Mouse (Mus musculus): ENCODE data around the gene Gm9639.
"Not testable (repeated sequence)": the region's sequence is repeated elsewhere in the genome, so short reads cannot be mapped to it uniquely, and the experiment has no call there.

Gene Gm9639

DNA sequence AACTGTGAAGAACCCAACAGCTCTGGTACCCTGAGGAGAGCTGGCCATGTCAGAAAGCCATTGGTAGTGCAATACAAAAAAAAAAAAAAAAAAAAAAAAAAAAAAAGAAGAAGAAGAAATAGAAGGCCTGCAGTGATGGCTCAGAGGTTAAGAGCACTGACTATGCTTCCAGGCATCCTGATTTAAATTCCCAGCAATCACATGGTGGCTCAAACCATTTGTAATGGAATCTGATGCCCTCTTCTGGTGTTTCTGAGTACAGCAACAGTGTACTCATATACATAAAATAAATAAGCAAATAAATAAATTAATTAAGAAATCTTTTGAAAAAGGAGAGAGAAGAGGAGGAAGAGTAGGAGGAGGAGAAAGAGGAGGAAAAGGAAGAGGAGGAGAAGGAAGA is 41.4 kb downstream of the Gm9639 start:
- no peak for DNase-seq (ENCODE audit: low read depth, low spot score)

- not testable (repeated sequence) for DNase-seq (ENCODE audit: low read depth, low spot score)
Measured at GRCm38 (mm10) chr10:77752312-77752711, 42.6 kb downstream of the Gm9639 start.

DNA sequence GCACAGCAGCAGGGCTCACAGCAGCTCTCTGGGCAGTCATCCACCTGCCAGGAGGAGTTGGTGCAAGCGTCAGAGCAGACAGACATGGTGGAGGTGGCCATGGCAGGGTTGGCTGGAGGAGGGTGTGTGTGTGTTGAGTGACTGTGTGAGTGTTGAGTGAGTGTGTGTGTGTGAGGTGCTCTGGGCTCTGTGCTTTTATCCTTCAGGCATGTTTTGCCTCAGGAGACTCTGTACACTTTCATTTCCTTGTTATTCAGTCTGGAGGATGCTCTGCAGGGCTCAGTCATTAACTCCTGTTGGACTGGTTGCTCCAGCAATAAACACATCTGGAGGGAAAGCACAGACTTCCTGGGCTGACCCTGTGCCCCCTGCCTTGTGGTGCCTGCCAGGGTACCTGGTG is 43.6 kb downstream of the Gm9639 start, which contains the start of gene Gm9736:
Gene Gm9736 (minus strand): TSS at position 101 of the 400 bp plus-strand sequence.
- DNase-seq (ENCODE audit: low read depth, low spot score): not testable (repeated sequence)

DNA sequence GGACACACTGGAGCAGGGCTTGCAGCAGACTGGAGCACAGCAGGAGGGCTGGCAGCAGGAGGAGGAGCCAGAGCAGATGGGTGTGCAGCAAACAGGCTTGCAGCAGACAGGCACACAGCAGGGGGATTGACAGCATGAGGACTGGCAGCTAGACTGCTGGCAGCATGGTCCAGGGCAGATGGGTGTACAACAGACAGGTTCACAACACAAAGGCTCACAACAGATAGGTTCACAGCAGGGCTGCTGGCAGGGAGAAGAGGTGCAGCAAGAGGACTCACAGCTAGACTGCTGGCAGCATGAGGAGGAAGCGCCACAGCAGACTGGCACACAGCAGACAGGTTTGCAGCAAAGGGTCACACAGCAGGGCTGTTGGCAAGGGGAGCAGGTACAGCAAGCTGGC is 44.2 kb downstream of the Gm9639 start:
- not testable (repeated sequence) for DNase-seq (ENCODE audit: low read depth, low spot score)
